Mouse (Mus musculus) CH12.LX (cell line): ENCODE data around the gene Btbd8. TPM values are rescaled to one million over a fixed set of nuclear protein-coding genes. Genes with fewer than 3 reads are reported as not detected.
A peak's percentile ranks its signal among the peaks of the same experiment; 100 is the strongest.

ENCODE experiments used
- DNase-seq: peaks from one replicate; pipeline ENCODE4 v3.0.0-alpha.2; 2013; ENCODE audit errors: extremely low read depth
- H3K27ac ChIP-seq: 2 replicates; pipeline ENCODE4 v1.5.1; 2012; ENCODE audit warnings: low read depth, mild to moderate bottlenecking, control low read depth, moderate library complexity; ENCODE audit not compliant: insufficient read depth
- H3K27me3 ChIP-seq: replicated peaks from 2 replicates; pipeline ENCODE3; 2012; ENCODE audit warnings: inconsistent platforms
- H3K36me3 ChIP-seq, 2 experiments: replicated peaks in 1 of 2; 2 replicates each; pipeline versions ENCODE3 to v1.6.1; 2012; ENCODE audit warnings: inconsistent platforms in 1 of 2, low read length in 1 of 2, mild to moderate bottlenecking in 1 of 2, mixed read lengths in 1 of 2, moderate library complexity in 1 of 2; ENCODE audit not compliant: control insufficient read depth in 1 of 2, insufficient read depth in 1 of 2
- H3K4me1 ChIP-seq, 2 experiments: 2 replicates each; pipeline ENCODE4 v1.6.1; 2012; ENCODE audit warnings: inconsistent platforms in 1 of 2, moderate library complexity in 1 of 2; ENCODE audit not compliant: insufficient read depth in 2 of 2, control insufficient read depth in 1 of 2
- H3K4me2 ChIP-seq: 2 replicates; pipeline ENCODE4 v1.6.1; 2012; ENCODE audit warnings: low read depth, mild to moderate bottlenecking, control low read depth; ENCODE audit not compliant: poor library complexity, insufficient read depth, severe bottlenecking
- H3K4me3 ChIP-seq, 3 experiments: fragments of 150-350 bp in 1 of 3; sonication (generic) in 1 of 3; replicated peaks in 1 of 3; 2 replicates each; pipeline versions ENCODE3 to v1.5.1; 2011 to 2012; ENCODE audit warnings: low read depth in 2 of 3, low read length in 2 of 3, mild to moderate bottlenecking in 2 of 3, moderate library complexity in 2 of 3, control low read depth in 1 of 3, improper control_type of control experiment in 1 of 3, inconsistent platforms in 1 of 3, mixed read lengths in 1 of 3; ENCODE audit not compliant: poor library complexity in 1 of 3
- H3K79me2 ChIP-seq: replicated peaks from 2 replicates; pipeline ENCODE4 v1.6.1; 2012; ENCODE audit warnings: mild to moderate bottlenecking, moderate library complexity; ENCODE audit not compliant: control insufficient read depth, poor library complexity, insufficient read depth, severe bottlenecking; ENCODE audit errors: extremely low read depth
- H3K9ac ChIP-seq: 2 replicates; pipeline ENCODE4 v1.6.1; 2012; ENCODE audit warnings: low read depth, mild to moderate bottlenecking, control low read depth, moderate library complexity; ENCODE audit not compliant: insufficient read depth
- H3K9me3 ChIP-seq: replicated peaks from 2 replicates; pipeline ENCODE3; 2012; ENCODE audit warnings: low read length, inconsistent platforms, mixed read lengths
- BHLHE40 ChIP-seq: IDR thresholded peaks from 2 replicates; pipeline ENCODE4 v1.6.1; 2011; ENCODE audit warnings: mild to moderate bottlenecking, low read depth, low read length, improper control_type of control experiment
- CHD1 ChIP-seq: IDR thresholded peaks from 2 replicates; pipeline ENCODE4 v1.6.1; 2012; ENCODE audit warnings: low read depth, low read length, improper control_type of control experiment, inconsistent platforms
- CHD2 ChIP-seq: IDR thresholded peaks from 2 replicates; pipeline ENCODE4 v1.6.1; 2011; ENCODE audit warnings: low read length, improper control_type of control experiment
- CTCF ChIP-seq, 2 experiments: IDR thresholded peaks in 1 of 2; conservative IDR thresholded peaks in 1 of 2; 2 replicates each; pipeline ENCODE4 v1.5.1; 2011 to 2012; ENCODE audit warnings: low read depth in 2 of 2, low read length in 2 of 2, improper control_type of control experiment in 1 of 2, inconsistent platforms in 1 of 2, mild to moderate bottlenecking in 1 of 2, moderate library complexity in 1 of 2
- ELF1 ChIP-seq: IDR thresholded peaks from 2 replicates; pipeline ENCODE4 v1.6.1; 2014; ENCODE audit warnings: low read depth, mild to moderate bottlenecking, inconsistent platforms, low read length, improper control_type of control experiment
- EP300 ChIP-seq: IDR thresholded peaks from 2 replicates; pipeline ENCODE4 v1.6.1; 2011; ENCODE audit warnings: low read length, improper control_type of control experiment
- ETS1 ChIP-seq: conservative IDR thresholded peaks from 2 replicates; pipeline ENCODE4 v1.6.1; 2012; ENCODE audit warnings: low read depth, mild to moderate bottlenecking, inconsistent platforms, low read length, improper control_type of control experiment, moderate library complexity
- HCFC1 ChIP-seq: IDR thresholded peaks from 2 replicates; pipeline ENCODE4 v1.6.1; 2012; ENCODE audit warnings: low read depth, mild to moderate bottlenecking, inconsistent platforms, low read length, improper control_type of control experiment
- JUND ChIP-seq: conservative IDR thresholded peaks from 2 replicates; pipeline ENCODE4 v1.6.1; 2011; ENCODE audit warnings: low read depth, low read length, improper control_type of control experiment
- KAT2A ChIP-seq: IDR thresholded peaks from 2 replicates; pipeline ENCODE4 v1.6.1; 2012; ENCODE audit warnings: low read length, improper control_type of control experiment, inconsistent platforms; ENCODE audit not compliant: insufficient replicate concordance
- MAZ ChIP-seq: IDR thresholded peaks from 2 replicates; pipeline ENCODE4 v1.6.1; 2012; ENCODE audit warnings: low read depth, mild to moderate bottlenecking, inconsistent platforms, low read length, improper control_type of control experiment, moderate library complexity
- MYC ChIP-seq: IDR thresholded peaks from 2 replicates; pipeline ENCODE4 v1.6.1; 2011; ENCODE audit warnings: low read depth, mild to moderate bottlenecking, improper control_type of control experiment, low read length
- NELFE ChIP-seq: IDR thresholded peaks from 2 replicates; pipeline ENCODE4 v1.6.1; 2011; ENCODE audit warnings: low read depth, low read length, improper control_type of control experiment
- PAX5 ChIP-seq: IDR thresholded peaks from 2 replicates; pipeline ENCODE4 v1.6.1; 2012; ENCODE audit warnings: low read length, inconsistent platforms, mixed read lengths
- POLR2A ChIP-seq: IDR thresholded peaks from 2 replicates; pipeline ENCODE4 v1.6.1; 2011; ENCODE audit warnings: low read depth, mild to moderate bottlenecking, improper control_type of control experiment, low read length
- RAD21 ChIP-seq: IDR thresholded peaks from 2 replicates; pipeline ENCODE4 v1.6.1; 2011; ENCODE audit warnings: low read depth, mild to moderate bottlenecking, low read length, improper control_type of control experiment, moderate library complexity
- SMC3 ChIP-seq: IDR thresholded peaks from 2 replicates; pipeline ENCODE4 v1.6.1; 2011; ENCODE audit warnings: low read depth, low read length, improper control_type of control experiment
- TCF12 ChIP-seq: IDR thresholded peaks from 2 replicates; pipeline ENCODE4 v1.6.1; 2014; ENCODE audit warnings: low read depth, mild to moderate bottlenecking, inconsistent platforms, low read length, improper control_type of control experiment
- UBTF ChIP-seq: IDR thresholded peaks from 2 replicates; pipeline ENCODE4 v1.6.1; 2012; ENCODE audit warnings: low read depth, mild to moderate bottlenecking, inconsistent platforms, low read length, improper control_type of control experiment, moderate library complexity
- USF2 ChIP-seq: conservative IDR thresholded peaks from 2 replicates; pipeline ENCODE4 v1.6.1; 2011; ENCODE audit warnings: low read depth, low read length, improper control_type of control experiment
- ZC3H11A ChIP-seq: IDR thresholded peaks from 2 replicates; pipeline ENCODE4 v1.6.1; 2012; ENCODE audit warnings: low read depth, mild to moderate bottlenecking, inconsistent platforms, low read length, improper control_type of control experiment
- ZKSCAN1 ChIP-seq: IDR thresholded peaks from 2 replicates; pipeline ENCODE4 v1.6.1; 2012; ENCODE audit warnings: low read depth, inconsistent platforms, low read length, improper control_type of control experiment, borderline replicate concordance
- ZMIZ1 ChIP-seq: IDR thresholded peaks from 2 replicates; pipeline ENCODE4 v1.6.1; 2012; ENCODE audit warnings: low read depth, mild to moderate bottlenecking, inconsistent platforms, low read length, improper control_type of control experiment
- ZNF384 ChIP-seq: IDR thresholded peaks from 2 replicates; pipeline ENCODE4 v1.6.1; 2012; ENCODE audit warnings: low read depth, low read length, improper control_type of control experiment, inconsistent platforms
- dilution Hi-C: fragments of 300-500 bp; cut with MboI; formaldehyde crosslinking; loops from 2 replicates; pipeline ENCODE4 v1.14.3; 2020; ENCODE audit warnings: low sequenced_read_pairs; ENCODE audit not compliant: extremely low pct_unique_long_range_greater_than_20kb, extremely low pct_ligation_motif_present
- in situ Hi-C: fragments of 300-500 bp; cut with MboI; formaldehyde crosslinking; loops from 3 replicates; pipeline ENCODE4 v1.14.3; 2019; ENCODE audit warnings: low sequenced_read_pairs, low pct_ligation_motif_present, low pct_unique_long_range_greater_than_20kb, mixed read lengths
- polyA plus RNA-seq: library from polyadenylated mRNA; unstranded; fragments of >175 nt; gene quantifications from 2 replicates; pipeline ENCODE4 v1.2.1, GENCODE M21; 2012; ENCODE audit warnings: low read depth; ENCODE audit not compliant: insufficient read length
- total RNA-seq, 2 experiments: library from RNA; depleted of rRNA; stranded (reverse); fragments of 300-350 nt in 1 of 2; fragments of >200 nt in 1 of 2; gene quantifications; 2 replicates each; pipeline ENCODE4 v1.2.3; 2012 to 2014

The Btbd8 gene
- total and polyA plus RNA-seq, 3 experiments = 5.1 to 5.9 (median 5.2) TPM

- Histone ChIP-seq H3K79me2 (no peaks in the 10 kb centered on the region), H3K27me3 (no peaks in the 10 kb centered on the region), H3K4me3 (no peak overlapping the region), H3K9ac (no peak overlapping the region), H3K27ac (no peak overlapping the region), H3K4me1 (no peaks in the 10 kb centered on the region), H3K9me3 (no peaks in the 10 kb centered on the region), H3K4me2 (no peak overlapping the region), H3K36me3 (no peaks in the 10 kb centered on the region)
- in situ Hi-C loops (no loop called here), dilution Hi-C loops (no loop called here)
- peak; percentile 5 for DNase-seq
- TF ChIP-seq RAD21 = peak; percentile 55
- TF ChIP-seq CTCF (conservative IDR thresholded peaks at IDR 0.05 in 1 of 2, IDR thresholded peaks at IDR 0.05 in 1 of 2; ENCODE audit: low read depth in 2 of 2, low read length in 2 of 2) = peak in 1 of 2 experiments; percentile 53; a peak in 2 of 4 replicates
- TF ChIP-seq ZNF384 = no peak
- TF ChIP-seq POLR2A = no peak
- TF ChIP-seq ZKSCAN1 = no peak
- TF ChIP-seq CHD2 = no peak
- TF ChIP-seq SMC3 = peak; percentile 43
- TF ChIP-seq NELFE = no peak
These were observed 25.5 kb upstream of the Btbd8 start for GRCm38 (mm10) chr5:107412285-107412684.

DNA sequence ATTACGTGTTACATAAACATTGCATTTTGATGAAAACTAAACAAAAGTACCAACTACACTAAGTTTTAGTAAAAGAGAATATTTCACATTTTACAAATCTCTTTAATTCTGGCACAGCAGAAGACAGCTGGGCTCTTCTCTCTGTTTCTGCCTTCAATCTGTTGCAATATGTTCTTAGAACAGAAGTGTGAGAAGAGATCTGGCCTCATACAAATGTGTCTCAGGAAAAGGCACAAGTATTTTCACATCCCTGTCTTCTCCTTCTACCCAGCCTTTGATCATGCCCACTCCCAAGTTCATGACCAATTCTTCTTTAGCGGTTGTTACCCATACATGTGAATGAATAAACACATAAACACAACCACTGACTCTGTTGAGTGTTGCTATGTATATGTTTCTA is 22.7 kb upstream of the Btbd8 start:
- Histone ChIP-seq H3K27me3 (no peaks in the 10 kb centered on the region), H3K36me3 (no peaks in the 10 kb centered on the region), H3K4me3 (no peak overlapping the region), H3K79me2 (no peaks in the 10 kb centered on the region), H3K4me2 (no peak overlapping the region), H3K9ac (no peak overlapping the region), H3K9me3 (no peaks in the 10 kb centered on the region), H3K27ac (no peak overlapping the region), H3K4me1 (no peaks in the 10 kb centered on the region)
- dilution Hi-C loops = no loop called here
- no peak for TF ChIP-seq MAZ
- no peak for TF ChIP-seq ETS1
- TF ChIP-seq USF2 = no peak
- TF ChIP-seq ZMIZ1 = no peak
- no peak for TF ChIP-seq HCFC1
- no peak for TF ChIP-seq KAT2A
- TF ChIP-seq CTCF (conservative IDR thresholded peaks at IDR 0.05 in 1 of 2, IDR thresholded peaks at IDR 0.05 in 1 of 2; ENCODE audit: low read depth in 2 of 2, low read length in 2 of 2) = no peak
- TF ChIP-seq BHLHE40 = no peak
- TF ChIP-seq JUND = no peak
- TF ChIP-seq EP300 = no peak
- no peak for TF ChIP-seq NELFE
- no peak for TF ChIP-seq TCF12
- no peak for TF ChIP-seq ZC3H11A
- no peak for TF ChIP-seq CHD1
- no peak for TF ChIP-seq MYC
- TF ChIP-seq PAX5 = no peak
- TF ChIP-seq UBTF = no peak
- no peak for TF ChIP-seq ELF1
- no peak for TF ChIP-seq RAD21
- no peak for DNase-seq
- in situ Hi-C loops = no loop called here
